8 mouse cellular contexts compared by ENCODE assay signal in the genomic region with DNA sequence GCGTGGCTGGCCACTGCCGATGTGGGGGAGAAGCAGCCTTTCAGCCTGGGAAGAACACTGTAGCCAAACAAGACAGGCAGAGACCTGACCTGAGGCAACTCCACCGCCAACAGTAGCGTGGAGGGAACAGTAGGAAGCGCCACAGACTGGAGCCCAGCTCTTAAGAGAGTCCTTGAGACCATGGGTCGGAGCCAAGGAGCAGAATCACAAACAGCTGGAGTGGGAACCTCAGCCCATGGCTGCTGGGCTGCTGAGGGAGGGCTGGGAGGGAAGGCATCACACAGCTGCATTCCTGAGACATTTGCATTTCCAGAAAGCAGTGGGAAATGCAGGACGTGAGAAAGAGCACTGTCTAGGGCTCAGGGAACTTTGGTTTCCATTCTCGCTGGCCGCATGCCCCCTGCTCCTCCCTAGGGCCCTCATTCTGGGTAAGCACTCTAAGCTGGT. TPM values are rescaled to one million over a fixed set of nuclear protein-coding genes. Genes with fewer than 3 reads are reported as not detected.
DNase-seq lines count a peak whose midpoint lies in the region; ATAC-seq lines count a peak whose summit lies in the region.

No protein-coding gene starts in this region.

- 0 out of 2 replicates have a peak overlapping the region, but pooled peaks have one; percentile 5 for H3K4me2 ChIP-seq in kidney, embryonic 16.5 days (replicated peaks; ENCODE audit: low read depth, low read length)

- peaks cover 7% of the 10 kb centered on the region; the same call in 1 of the 2 replicates for H3K4me1 ChIP-seq in kidney, embryonic 16.5 days (ENCODE audit: insufficient read depth, low read length)
- peaks cover 11% of the 10 kb centered on the region for H3K4me1 ChIP-seq in forebrain, embryonic 10.5 days

- no peak overlapping the region for H3K27ac ChIP-seq in kidney, embryonic 16.5 days (ENCODE audit: low read length)
- H3K27ac ChIP-seq in forebrain, embryonic 10.5 days: peak overlapping the region; percentile 71

- ATAC-seq in kidney, embryonic 16.5 days (ENCODE audit: low FRiP score, low TSS enrichment): peak; percentile 83

- no peaks in the 10 kb centered on the region for H3K36me3 ChIP-seq in kidney, embryonic 16.5 days (ENCODE audit: insufficient read depth, low read length)
- H3K36me3 ChIP-seq in forebrain, embryonic 10.5 days (replicated peaks): no peaks in the 10 kb centered on the region

- 8% methylated on average over 9 of the region's 9 CpGs for WGBS in kidney, embryonic 16.5 days
- WGBS in forebrain, embryonic 10.5 days: 15% methylated on average over 9 of the region's 9 CpGs

- H3K9ac ChIP-seq in kidney, embryonic 16.5 days (replicated peaks; ENCODE audit: low read length): peak overlapping the region; percentile 44

- no peaks in the 10 kb centered on the region for H3K9me3 ChIP-seq in kidney, embryonic 16.5 days (ENCODE audit: low read length)
- no peaks in the 10 kb centered on the region; the same call in 1 of the 2 replicates for H3K9me3 ChIP-seq in forebrain, embryonic 10.5 days

- H3K4me3 ChIP-seq in kidney, embryonic 16.5 days (ENCODE audit: low read length): no peak overlapping the region
- 0 out of 2 replicates have a peak overlapping the region, but pooled peaks have one; percentile 1 for H3K4me3 ChIP-seq in forebrain, embryonic 10.5 days

- DNase-seq in kidney, adult 9 months: no peak
- peak; percentile 26 for DNase-seq in forebrain, embryonic 10.5 days (ENCODE audit: extremely low spot score, low spot score)
- peak; percentile 64 for DNase-seq in heart, postnatal 4 days
- peak; percentile 30 for DNase-seq in mesoderm, embryonic 11.5 days (ENCODE audit: low read depth, low spot score)
- DNase-seq in left cerebral cortex, adult 8-10 months (ENCODE audit: low spot score in 2 of 2): no peak
- no peak for DNase-seq in cerebellum, adult 11 months
- no peak for DNase-seq in right cerebral cortex, postnatal 10 days (ENCODE audit: low spot score in 2 of 2)

- H3K27me3 ChIP-seq in kidney, embryonic 16.5 days (ENCODE audit: insufficient read depth, low read length): no peaks in the 10 kb centered on the region
- H3K27me3 ChIP-seq in forebrain, embryonic 10.5 days (ENCODE audit: poor library complexity, severe bottlenecking): 0 out of 2 replicates have a peak, but pooled peaks cover 4% of the 10 kb centered on the region

RNA-seq across cellular contexts. Expression of a gene that starts 8.8 kb away (rescaled TPM):
- 33.5 and 35.1 TPM in 2 replicates for polyA plus RNA-seq in kidney, embryonic 16.5 days (2015; fragmentation: Nextera tagmentation; extraction: Ambion mirVana)
- 64.6 and 74.8 TPM in 2 replicates for polyA plus RNA-seq in forebrain, embryonic 10.5 days (2016; fragmentation: Nextera tagmentation; extraction: Ambion mirVana)
- 10 to 100 TPM; 32.7 to 41.7 TPM for total RNA-seq in heart, postnatal 4 days (2021)
- 10 to 100 TPM; 17.5 to 23.7 (median 18.6) TPM for total RNA-seq in left cerebral cortex, adult 8-10 months (2022)

Comparison
In these comparisons a context has a peak if more than half of its experiments do, and no peak if none do; other contexts are left out.
1. DNase-seq: peak in forebrain, embryonic 10.5 days (single experiment), heart, postnatal 4 days (single experiment) and mesoderm, embryonic 11.5 days (single experiment); none in kidney, adult 9 months (single experiment), left cerebral cortex, adult 8-10 months (0 of 2), cerebellum, adult 11 months (single experiment) and right cerebral cortex, postnatal 10 days (0 of 2).